Mouse (Mus musculus): Measurements from ENCODE around the gene Ube2g1.
A peak's percentile ranks its signal among the peaks of the same experiment; 100 is the strongest.
"Not testable (repeated sequence)": the region's sequence is repeated elsewhere in the genome, so short reads cannot be mapped to it uniquely, and the experiment has no call there.

The Ube2g1 gene

DNA sequence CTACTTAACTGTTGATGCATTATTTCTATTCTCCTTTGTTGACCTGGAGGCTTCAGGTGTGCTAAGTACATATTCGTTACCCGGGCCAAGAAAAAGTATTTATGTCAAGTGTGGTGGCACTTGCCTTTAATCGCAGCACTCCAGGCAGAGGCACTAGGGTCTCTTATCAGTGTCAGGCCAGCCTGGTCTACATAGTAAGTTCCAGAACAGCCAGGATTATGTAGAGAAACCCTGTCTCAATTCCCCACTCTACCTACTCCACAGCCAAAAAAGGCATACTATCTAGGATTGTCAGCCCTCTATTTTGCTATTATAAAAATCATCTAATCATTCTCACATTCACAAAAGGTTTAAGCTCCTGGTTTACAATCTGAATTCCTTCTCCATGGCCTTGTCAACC, 82.0 kb downstream of the Ube2g1 start:
- DNase-seq (ENCODE audit: inconsistent age in 2 of 2, low spot score in 1 of 2) = no peak

DNA sequence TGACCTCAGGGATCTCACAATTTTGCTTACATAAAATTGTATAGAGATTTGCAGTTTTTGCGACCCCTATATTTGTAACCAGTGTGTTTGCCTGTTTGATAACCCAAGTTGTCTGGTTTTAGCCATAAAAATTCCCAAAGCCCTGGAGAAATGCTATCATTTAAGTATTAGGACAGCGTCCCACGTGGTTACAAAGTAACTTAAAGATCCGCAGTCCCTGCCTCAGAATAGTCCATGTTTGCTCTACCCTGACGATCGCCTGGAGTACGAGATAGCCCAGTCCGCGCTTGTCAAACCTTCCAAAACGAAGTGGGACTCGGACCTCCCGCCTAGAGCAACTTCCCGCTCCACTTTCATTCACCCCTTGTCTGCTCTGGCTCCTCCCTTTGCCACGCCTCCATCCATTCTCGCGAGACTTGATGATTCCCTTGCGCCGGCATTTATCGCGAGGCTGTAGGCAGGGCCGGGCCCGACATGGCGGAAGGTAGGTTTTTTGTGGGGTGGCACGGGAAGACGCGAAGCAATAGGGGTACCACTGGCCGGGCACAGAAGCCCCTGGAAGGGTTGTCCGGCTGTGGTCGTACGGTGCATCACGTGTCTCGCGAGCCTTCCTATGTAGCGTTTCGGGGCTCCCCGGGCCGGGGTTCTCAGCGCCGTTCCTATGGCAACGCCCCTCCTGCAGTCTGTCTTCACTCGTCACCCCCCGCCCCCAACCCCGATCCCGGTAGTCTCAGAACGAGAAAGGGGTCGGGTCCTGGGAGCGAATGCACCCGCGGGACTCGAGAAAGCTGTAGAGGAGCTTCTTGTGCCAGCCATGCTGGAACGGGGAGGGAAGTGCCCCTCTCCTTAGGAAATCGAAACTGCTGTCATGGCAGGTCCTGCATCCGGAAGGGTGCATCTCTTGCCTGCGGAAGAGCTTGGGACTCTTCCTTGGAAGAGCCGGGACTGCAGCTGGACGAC, 82.7 kb downstream of the Ube2g1 start, which contains the start of gene Ankfy1:
Gene Ankfy1, plus strand, starts transcription at position 456 of the 960 bp plus-strand sequence.
- DNase-seq (ENCODE audit: inconsistent age in 2 of 2, low spot score in 1 of 2) = peak; percentile 96 to 99

DNA sequence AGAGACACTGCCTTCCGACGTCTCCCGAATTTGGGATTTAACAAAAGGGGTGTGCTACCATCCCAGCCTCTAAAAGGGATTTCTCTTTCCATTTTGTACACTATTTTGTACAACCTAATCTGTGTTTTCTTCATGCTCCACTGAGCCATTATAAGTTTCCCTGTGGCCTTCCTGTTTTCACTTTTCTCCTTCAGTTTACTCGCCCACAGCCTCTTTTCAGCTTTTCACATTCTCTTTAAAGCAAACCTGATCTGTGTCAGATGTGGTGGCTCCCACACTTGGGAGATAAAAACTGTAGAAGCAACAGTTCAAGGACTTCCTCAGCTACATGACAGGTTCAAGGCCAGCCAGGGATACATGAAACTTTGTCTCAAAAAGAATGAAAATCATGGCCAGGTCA, 85.3 kb downstream of the Ube2g1 start:
- no peak for DNase-seq (ENCODE audit: inconsistent age in 2 of 2, low spot score in 1 of 2)

DNA sequence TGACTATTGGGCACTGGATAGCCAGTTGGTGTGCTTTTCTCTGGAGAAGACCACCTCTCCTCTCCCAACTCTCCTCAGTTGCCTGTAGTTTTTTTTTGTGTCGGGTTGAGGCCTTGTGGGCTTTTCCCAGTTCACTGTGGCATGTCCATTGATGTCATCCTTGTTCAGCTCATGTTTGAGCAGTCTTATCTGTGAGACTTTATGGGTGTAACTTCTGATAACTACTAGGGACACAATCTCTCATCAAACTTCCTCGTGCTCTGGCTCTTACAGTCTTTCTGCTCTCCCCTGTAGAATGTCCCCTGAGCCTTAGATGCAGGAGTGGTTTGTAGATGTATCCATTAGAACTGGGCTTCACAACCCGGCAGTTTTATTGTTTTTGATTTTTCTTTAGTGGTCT, 87.9 kb downstream of the Ube2g1 start:
- no peak for DNase-seq (ENCODE audit: inconsistent age in 2 of 2, low spot score in 1 of 2)

DNA sequence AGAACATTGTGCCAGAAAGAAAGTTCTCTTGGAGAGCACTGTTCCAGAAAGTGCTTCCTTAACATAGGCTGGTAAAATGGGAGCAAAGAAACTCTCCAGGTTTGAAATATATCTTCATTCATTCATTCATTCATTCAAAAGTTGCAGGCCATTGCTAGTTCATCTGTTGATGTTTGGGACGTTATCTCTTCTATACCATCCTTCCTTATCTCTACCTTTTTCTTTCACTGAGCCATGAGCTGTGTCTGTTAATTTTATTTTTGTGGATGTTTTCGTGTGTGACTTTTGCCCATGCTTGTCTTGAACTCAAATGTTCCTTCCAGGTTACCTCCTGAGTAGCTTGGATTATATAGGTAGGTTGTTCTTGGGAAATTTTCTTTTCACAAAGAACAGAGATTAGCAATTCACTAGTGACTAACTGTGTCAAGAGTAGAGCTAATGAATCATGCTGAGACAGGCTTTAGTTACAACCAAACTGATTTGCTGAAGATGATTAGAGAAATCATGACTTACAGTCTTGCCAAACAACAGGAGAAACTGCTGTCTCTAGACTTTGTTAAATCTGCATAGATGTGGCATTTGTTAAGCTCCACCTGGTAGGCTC, 89.4 kb downstream of the Ube2g1 start:
- no peak for DNase-seq (ENCODE audit: inconsistent age in 2 of 2, low spot score in 1 of 2)

DNA sequence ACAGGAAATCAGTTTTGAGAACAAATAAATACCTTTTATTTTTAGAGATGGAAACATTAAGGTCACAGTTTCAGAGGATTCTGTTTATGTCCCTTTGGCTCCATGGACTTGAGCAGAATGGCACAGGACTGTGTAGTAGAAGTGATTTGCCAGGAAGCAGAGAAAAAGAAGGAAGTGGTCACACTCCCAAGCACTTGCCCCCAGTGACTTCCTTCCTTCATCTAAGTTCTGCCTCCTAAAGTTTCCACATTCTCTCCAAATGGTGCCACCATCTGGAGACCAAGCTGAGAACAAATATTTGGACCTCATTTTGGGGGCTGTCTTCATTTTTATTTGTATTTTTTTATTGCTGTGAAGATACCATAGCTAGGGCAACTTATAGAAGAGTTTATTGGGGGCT, 90.2 kb downstream of the Ube2g1 start:
- no peak for DNase-seq (ENCODE audit: inconsistent age in 2 of 2, low spot score in 1 of 2)

DNA sequence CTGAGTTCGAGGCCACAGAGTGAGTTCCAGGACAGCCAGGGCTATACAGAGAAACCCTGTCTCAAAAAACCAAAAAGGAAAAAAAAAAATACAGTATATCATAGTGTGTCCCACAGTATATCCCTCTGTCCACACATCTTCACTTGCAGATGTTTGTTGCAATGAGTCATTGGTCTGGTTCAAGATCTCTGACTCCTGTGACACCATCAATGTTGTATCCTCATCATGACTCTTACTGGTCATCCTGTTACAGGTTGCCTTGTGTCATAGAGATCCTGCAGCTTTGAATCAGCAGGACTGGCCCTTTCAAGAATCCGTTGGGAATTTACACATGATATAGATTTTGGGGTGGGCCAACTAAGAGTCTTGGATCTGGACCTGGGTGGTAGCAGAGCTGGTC, 98.0 kb downstream of the Ube2g1 start:
- DNase-seq (ENCODE audit: inconsistent age in 2 of 2, low spot score in 1 of 2) = not testable (repeated sequence)

DNA sequence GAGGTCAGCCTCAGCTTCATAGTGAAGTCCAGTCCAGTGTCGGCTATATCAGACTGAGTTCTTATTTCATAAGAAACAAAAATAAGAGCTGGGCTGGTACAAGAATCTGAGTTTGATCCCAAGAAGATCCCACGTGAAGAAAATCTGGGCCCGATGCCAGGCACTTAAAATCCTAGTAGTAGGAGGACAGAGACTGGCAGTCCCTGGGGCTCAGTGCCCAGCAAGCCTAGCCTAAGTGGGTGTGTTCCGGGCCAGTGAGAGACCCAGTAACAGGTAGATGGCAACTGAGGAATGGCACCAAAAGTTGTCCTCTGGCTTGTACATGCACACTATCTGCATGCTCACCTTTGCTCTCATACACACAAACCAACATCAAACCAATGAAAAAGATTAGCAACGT, 105.6 kb downstream of the Ube2g1 start:
- no peak for DNase-seq (ENCODE audit: inconsistent age in 2 of 2, low spot score in 1 of 2)

DNA sequence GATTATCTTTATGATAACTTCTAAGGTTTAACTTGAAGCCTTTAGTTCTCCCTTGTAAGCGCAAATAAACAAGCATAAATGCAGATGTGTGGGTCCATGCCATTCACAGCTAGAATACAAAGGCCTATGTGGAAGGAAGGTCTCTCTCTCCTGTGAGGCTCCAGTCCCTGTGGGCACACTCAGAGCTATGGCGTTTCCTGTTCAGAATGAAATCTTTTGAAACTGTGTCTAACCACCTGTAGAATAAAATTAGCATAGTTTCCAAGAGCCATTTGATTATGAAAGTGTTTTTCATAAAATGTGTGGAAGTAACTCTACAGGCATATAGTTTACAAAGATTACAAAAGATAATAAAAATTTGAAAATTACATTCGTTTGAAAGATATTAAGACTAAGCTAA, 111.1 kb downstream of the Ube2g1 start:
- DNase-seq (ENCODE audit: inconsistent age in 2 of 2, low spot score in 1 of 2) = no peak

DNA sequence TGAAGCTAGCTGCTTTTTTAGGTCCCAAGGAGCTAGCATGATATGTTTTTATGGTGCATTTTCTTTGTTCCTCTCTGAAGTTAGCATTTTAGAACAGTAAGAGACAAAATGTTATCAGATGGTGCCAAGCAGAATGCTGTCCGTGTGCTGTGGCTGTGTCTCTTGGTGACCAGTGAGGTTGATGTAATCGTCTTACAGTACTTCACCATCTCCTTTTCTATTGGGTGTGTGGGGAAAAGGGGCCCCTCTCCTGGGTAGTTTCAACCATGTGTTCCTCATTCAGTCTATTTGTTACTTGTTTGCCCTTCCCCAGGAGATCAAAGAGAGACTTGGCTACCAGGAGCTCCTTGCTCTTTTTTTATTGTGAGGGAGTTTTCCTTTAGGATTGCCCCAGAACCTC, 116.1 kb downstream of the Ube2g1 start:
- no peak for DNase-seq (ENCODE audit: inconsistent age in 2 of 2, low spot score in 1 of 2)

DNA sequence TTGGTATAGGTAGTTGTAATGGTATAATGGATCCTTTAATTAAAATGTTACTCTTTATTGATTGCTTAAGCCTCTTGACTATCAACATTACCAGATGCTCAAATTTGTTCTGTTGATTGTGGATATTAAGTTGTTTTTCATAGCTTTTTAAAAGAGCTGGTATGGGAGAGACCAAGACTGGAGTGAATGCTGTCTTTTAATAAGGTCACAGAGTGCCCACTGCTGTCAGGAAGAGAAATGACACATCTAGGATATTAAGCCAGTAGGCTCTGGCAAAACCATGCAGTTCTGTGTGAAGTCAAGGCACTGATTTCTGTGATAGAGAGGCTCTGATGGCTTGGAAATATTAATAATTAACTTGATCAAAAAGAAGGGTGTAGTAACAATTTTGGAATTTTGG, 116.8 kb downstream of the Ube2g1 start:
- DNase-seq (ENCODE audit: inconsistent age in 2 of 2, low spot score in 1 of 2) = peak in 1 of 2 experiments; percentile 59

DNA sequence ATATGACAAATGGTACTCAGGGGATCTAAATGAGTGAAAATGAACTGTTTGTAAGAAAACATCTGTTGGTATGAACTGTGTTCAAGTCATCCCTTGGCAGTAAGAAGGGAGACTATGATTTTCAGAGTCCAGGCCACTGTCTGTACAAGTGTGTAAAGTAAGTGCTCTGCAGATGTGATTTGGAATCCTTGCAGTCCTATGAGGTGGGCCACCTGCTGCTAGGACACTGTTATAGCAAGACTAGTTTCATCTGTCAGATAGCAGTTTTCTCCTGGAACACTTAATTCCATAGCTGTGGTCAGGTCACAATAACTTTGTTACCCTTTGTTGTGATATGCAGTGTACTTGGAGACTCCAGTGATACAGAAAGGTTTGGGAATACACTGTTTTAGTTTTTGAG, 118.9 kb downstream of the Ube2g1 start:
- peak in 1 of 2 experiments; percentile 60 for DNase-seq (ENCODE audit: inconsistent age in 2 of 2, low spot score in 1 of 2)

DNA sequence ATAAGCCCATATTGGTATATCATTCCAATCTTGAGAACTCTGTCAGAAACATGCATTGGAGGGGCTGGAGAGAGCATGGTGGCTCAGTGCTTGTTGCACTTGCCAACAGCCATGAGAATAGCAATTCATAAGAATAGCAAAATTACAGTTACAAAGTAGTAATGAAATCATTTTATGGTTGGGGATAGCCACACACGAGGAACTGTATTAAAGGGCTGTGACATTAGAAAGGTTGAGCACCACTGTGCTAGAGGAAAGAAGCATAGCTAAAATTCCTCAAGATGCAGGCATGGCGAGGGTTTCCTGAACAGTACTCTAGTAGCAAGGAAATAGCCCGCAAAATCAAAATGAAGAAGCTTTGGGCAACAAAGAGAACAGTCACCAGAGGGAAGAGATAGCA, 126.7 kb downstream of the Ube2g1 start:
- no peak for DNase-seq (ENCODE audit: inconsistent age in 2 of 2, low spot score in 1 of 2)

DNA sequence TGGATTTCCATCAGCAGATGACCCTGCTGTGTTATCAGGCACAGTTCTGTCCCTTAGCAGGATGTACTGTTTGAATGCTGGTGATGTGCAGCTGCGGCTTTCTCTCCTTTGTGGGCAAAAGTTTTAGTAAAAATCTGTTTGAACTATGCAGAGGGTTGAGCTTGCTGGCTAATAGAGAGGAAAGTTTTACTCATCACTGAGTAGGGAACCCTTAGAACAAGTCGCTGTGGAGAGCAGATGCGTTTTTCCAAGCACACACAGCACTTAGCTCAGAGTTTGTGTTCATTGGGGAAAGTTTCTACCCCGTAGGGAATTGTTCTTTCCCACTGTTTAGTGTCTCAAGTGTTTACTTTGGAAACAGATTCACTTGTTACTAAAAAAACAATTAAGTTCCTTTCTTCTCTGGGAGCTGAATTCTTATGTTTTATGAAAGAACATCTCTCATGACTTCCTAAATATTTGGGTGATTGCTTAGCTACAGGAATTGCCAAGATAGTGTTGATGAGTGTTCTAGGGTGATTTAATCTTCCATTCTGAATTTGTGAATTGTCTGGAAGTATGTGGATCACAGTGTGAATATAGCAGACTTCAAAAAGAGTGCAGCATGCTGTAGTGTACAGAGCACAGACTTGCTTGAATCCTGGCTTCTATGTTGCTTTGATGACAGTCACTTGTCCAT, 127.9 kb downstream of the Ube2g1 start:
- DNase-seq (ENCODE audit: inconsistent age in 2 of 2, low spot score in 1 of 2) = no peak

DNA sequence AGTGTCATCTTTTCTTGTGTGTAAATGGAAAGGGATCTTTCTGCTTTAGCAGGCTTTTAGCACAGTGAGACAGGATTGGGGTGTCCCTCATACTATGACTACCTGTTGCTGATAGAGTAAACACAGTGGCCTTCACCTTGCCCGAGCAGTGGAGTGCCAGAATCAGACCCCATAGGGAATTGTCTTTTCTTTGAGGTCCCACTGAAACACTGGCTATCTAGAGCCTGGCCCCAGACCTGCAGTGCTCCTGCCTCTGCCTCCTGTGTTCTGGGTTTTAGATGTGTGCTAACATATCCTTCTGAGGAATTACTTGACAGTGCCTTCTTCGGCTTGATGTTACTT, 128.4 kb downstream of the Ube2g1 start:
- DNase-seq (ENCODE audit: inconsistent age in 2 of 2, low spot score in 1 of 2) = no peak
